Mouse (Mus musculus): ENCODE measurements around the gene Cyp17a1.

DNA sequence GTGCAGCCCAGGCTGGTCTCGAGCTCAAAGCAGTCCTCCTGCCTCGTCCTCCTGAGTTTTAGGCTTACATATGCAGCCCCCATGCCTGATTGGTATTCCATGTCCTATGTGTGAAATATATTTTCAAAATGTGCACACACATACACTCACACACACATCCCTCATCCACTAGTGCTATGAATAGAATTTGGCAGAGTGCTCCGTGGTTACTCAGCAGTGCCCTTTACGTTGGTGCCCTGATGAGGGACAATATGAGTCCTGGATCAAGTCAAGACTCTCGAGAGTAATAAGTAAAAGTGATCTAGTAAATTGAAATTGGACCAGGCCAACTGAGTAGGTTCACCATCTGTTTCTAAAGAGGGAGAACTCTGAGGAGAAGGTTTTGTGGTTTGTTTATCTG, 29.7 kb downstream of the Cyp17a1 start:
- TF ChIP-seq CTCF (IDR thresholded peaks at IDR 0.05; ENCODE audit: low read depth) (no peak), EP300 (IDR thresholded peaks at IDR 0.05; ENCODE audit: low read depth) (no peak)

Data from liver, postnatal 0 days (tissue).